Mouse (Mus musculus) liver, adult 2 months (tissue): Measurements from ENCODE around the gene Birc3. TPM values are rescaled to one million over a fixed set of nuclear protein-coding genes. Genes with fewer than 3 reads are reported as not detected.
A peak's percentile ranks its signal among the peaks of the same experiment; 100 is the strongest.

Experiments
- DNase-seq: peaks from one replicate; pipeline ENCODE4 v3.0.0-alpha.2; 2011; ENCODE audit warnings: low read depth, low spot score; ENCODE audit errors: extremely low read depth
- H3K27ac ChIP-seq: fragments of 200-500 bp; replicated peaks from 2 replicates; pipeline ENCODE4 v1.5.1; 2012; ENCODE audit warnings: low read depth, mild to moderate bottlenecking, control low read depth, inconsistent platforms, low read length; ENCODE audit not compliant: insufficient read depth
- H3K27me3 ChIP-seq: fragments of 200-500 bp; 2 replicates; pipeline ENCODE4 v1.6.1; 2012; ENCODE audit warnings: mild to moderate bottlenecking, moderate library complexity, low read length, inconsistent platforms; ENCODE audit not compliant: control insufficient read depth, insufficient read depth
- H3K36me3 ChIP-seq: fragments of 200-500 bp; 2 replicates; pipeline ENCODE4 v1.6.1; 2012; ENCODE audit warnings: low read length, inconsistent platforms; ENCODE audit not compliant: control insufficient read depth, insufficient read depth
- H3K4me1 ChIP-seq: fragments of 200-500 bp; 2 replicates; pipeline ENCODE4 v1.6.1; 2011; ENCODE audit warnings: low read length; ENCODE audit not compliant: control insufficient read depth, insufficient read depth
- H3K4me3 ChIP-seq: fragments of 200-500 bp; 2 replicates; pipeline ENCODE4 v1.5.1; 2011; ENCODE audit warnings: low read depth, mild to moderate bottlenecking, control low read depth, low read length, moderate library complexity; ENCODE audit not compliant: insufficient read depth
- H3K79me2 ChIP-seq: fragments of 200-500 bp; 2 replicates; pipeline ENCODE4 v1.6.1; 2012; ENCODE audit warnings: inconsistent platforms, mild to moderate bottlenecking, low read length, moderate library complexity; ENCODE audit not compliant: control insufficient read depth, insufficient read depth
- H3K9ac ChIP-seq: fragments of 200-500 bp; 2 replicates; pipeline ENCODE4 v1.6.1; 2012; ENCODE audit warnings: low read depth, mild to moderate bottlenecking, control low read depth, inconsistent platforms, low read length
- CTCF ChIP-seq: fragments of 200-500 bp; IDR thresholded peaks from 2 replicates; pipeline ENCODE4 v1.5.1; 2011; ENCODE audit warnings: low read depth, low read length, control low read depth
- POLR2A ChIP-seq: fragments of 200-500 bp; IDR thresholded peaks from 2 replicates; pipeline ENCODE4 v1.6.1; 2011; ENCODE audit warnings: low read length, control low read depth; ENCODE audit not compliant: insufficient read depth; ENCODE audit errors: extremely low read depth
- WGBS: fragments of 180-500 bp; shearing (Covaris S2); methylation state at CpG from one replicate; pipeline ENCODE4 v1.1.7; 2018; 5-methylcytosine and 5-hydroxymethylcytosine counted together
- polyA plus RNA-seq: library from polyadenylated mRNA; depleted of rRNA; stranded (reverse); fragments of >200 nt; gene quantifications from 2 replicates; pipeline ENCODE4 v1.2.3, GENCODE M21; 2012
- total RNA-seq: library from RNA; depleted of rRNA; stranded (reverse); fragments of >200 nt; gene quantifications from 2 replicates; pipeline ENCODE4 v1.2.3, GENCODE M21; 2014

Birc3 gene
- total and polyA plus RNA-seq, 2 experiments, result 6.3 to 23.7 TPM

DNA sequence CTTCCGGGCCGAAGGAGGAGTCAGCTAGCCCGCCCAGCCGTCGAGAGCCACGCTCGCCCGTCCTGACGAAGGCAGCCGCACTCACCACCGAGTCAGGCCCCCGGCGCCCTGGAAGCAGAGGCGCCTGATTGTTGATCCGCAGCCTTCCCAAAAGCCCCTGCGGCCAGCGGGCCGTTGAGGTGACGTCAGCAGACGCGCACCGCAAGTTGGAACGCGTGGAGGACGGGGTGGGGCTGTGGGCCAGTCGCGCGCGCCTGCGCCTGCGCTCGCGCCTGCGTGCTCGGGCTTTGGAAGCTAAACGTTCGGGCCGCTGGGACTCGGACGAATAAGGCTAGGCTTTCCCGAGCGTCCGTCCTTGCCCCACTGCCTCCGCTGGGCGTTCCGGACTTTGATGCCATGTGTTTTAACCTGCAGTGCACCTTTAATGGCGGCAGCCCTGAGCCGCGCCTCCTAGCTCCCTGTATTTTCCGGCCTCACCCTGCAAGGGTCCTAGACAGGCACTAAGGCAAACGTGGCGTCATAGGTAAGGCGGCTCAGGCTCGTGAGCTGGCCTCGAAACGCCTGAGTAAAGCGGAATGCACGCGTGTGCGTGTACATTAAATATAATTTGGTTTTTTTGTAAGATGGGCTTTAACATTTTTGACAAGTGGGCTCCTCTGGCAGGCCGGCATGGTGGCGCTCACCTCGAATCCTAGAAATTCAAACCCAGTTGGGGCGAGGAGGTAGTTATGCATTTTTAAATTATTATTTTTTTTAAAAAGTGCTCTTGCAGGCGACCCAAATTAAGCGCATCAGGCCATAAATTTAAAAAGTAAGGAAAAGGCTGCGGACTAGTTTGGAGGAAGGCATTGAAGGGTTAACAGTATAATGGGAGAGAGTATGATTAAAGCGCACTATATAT is 35.8 kb downstream of the Birc3 start, which contains the start of gene Birc2:
Gene Birc2, minus strand, starts transcription at position 160 of the 901 bp plus-strand sequence.
- Histone ChIP-seq H3K9ac (peak within 1 kb of the TSS; percentile 72), H3K79me2 (peaks cover 3% of the 10 kb centered on the region; the same call in 1 of the 2 replicates), H3K36me3 (peaks cover 10% of the 10 kb centered on the region), H3K27me3 (no peaks in the 10 kb centered on the region), H3K27ac (peak within 1 kb of the TSS; percentile 90), H3K4me3 (peak within 1 kb of the TSS; percentile 62), H3K4me1 (peaks cover 8% of the 10 kb centered on the region)
- under 1% methylated on average over 68 of the region's 68 CpGs for WGBS
- peak; percentile 76 for TF ChIP-seq POLR2A
- TF ChIP-seq CTCF, result no peak
- peak; percentile 93 for DNase-seq

DNA sequence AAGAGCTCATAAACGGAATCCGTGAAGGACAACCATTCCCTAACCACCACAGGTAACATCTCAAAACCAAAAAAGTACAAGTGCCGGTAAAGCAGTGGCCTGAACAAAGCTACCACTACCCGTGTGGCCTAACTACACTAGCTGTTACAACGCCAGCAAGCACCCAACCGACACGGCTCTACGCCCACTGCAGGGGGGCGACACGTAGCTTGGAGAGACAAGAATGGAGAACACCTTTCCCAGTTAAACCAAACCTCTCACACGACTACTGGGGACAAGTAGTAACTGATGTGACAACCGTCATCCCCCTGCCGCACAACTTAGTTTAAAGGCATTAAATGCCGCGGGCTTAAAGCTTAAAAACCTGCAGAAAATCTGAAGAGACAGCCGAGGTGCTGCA is 36.7 kb downstream of the Birc3 start:
- H3K4me3 ChIP-seq, result peak overlapping the region; percentile 62
- TF ChIP-seq CTCF (no peak), POLR2A (no peak)
- peak overlapping the region; percentile 62 for H3K9ac ChIP-seq
- H3K27me3 ChIP-seq, result no peaks in the 10 kb centered on the region
- H3K27ac ChIP-seq, result peak overlapping the region; percentile 90
- peaks cover 8% of the 10 kb centered on the region for H3K4me1 ChIP-seq
- H3K36me3 ChIP-seq, result peaks cover 10% of the 10 kb centered on the region
- DNase-seq, result peak; percentile 53
- WGBS, result 0% methylated on average over 16 of the region's 16 CpGs
- H3K79me2 ChIP-seq, result peaks cover 3% of the 10 kb centered on the region; the same call in 1 of the 2 replicates

- Histone ChIP-seq H3K27me3 (no peaks in the 10 kb centered on the region), H3K4me3 (no peak overlapping the region), H3K27ac (no peak overlapping the region), H3K9ac (no peak overlapping the region), H3K79me2 (peaks cover 3% of the 10 kb centered on the region; the same call in 1 of the 2 replicates), H3K4me1 (peaks cover 8% of the 10 kb centered on the region), H3K36me3 (peaks cover 10% of the 10 kb centered on the region)
- WGBS, result 94% methylated on average over 1 of the region's 1 CpGs
- TF ChIP-seq CTCF, result no peak
- no peak for DNase-seq
These were observed 37.7 kb downstream of the Birc3 start for GRCm38 (mm10) chr9:7835302-7835701.

- peaks cover 3% of the 10 kb centered on the region; the same call in 1 of the 2 replicates for H3K79me2 ChIP-seq
- no peak for TF ChIP-seq POLR2A
- no peak for TF ChIP-seq CTCF
- no peak for DNase-seq
- WGBS, result 83% methylated on average over 6 of the region's 6 CpGs
- H3K27ac ChIP-seq, result no peak overlapping the region
- H3K4me3 ChIP-seq, result no peak overlapping the region
- peaks cover 10% of the 10 kb centered on the region for H3K36me3 ChIP-seq
- peaks cover 13% of the 10 kb centered on the region for H3K4me1 ChIP-seq
- no peaks in the 10 kb centered on the region for H3K27me3 ChIP-seq
- no peak overlapping the region for H3K9ac ChIP-seq
These were observed 39.6 kb downstream of the Birc3 start for GRCm38 (mm10) chr9:7833421-7833820.

DNA sequence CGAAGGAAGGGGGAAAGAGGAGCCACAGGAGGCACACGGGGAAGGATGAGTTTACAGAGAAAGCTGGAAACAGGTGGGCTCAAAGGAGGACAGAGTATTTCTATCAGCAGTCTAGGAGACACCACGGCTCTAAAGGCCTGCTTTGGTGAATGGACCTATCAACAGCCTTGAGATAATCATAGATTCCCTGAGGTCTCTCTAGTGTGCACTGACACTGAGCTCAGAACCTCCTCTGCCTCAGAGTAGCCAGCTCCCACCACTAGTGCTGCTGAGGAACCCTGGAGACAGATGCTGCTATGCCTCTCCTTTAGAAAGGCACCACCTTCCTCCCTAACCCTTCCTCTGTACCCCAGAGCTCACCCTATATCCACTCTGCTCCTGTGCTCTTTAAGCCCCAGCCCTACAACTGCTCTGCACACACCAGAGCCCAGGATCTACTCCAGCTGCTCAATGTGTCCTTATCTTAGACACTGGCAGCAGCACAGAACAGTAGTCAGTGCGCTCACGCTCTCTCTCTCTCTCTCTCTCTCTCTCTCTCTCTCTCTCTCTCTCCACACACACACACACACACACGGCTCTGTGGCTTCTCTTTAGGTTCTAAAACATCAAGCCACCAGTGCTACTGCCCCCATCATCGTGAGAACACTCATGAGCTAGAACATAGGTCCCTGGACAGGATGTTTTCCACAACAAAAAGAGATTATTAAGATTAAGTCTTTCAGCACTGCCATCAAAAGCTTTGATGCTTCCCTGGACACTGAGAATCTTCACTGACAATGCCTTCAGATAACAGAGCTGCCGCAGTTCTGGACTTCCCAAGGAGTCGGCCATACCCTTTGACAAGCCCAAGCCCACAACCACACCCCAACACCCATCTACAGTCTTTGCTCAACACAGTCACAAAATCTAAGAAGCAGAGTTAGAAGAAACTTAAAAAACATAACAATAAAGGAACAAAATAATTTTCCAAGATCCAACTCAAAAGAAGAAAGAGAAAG is 43.2 kb downstream of the Birc3 start:
- Histone ChIP-seq H3K79me2 (peaks cover 11% of the 10 kb centered on the region; the same call in 1 of the 2 replicates), H3K4me1 (peaks cover 15% of the 10 kb centered on the region), H3K36me3 (peaks cover 20% of the 10 kb centered on the region), H3K27me3 (no peaks in the 10 kb centered on the region), H3K4me3 (no peak overlapping the region), H3K9ac (peak overlapping the region; percentile 1; the same call in 1 of the 2 replicates), H3K27ac (peak overlapping the region; percentile 20)
- no peak for DNase-seq
- no peak for TF ChIP-seq CTCF
- TF ChIP-seq POLR2A, result no peak
- 63% methylated on average over 9 of the region's 9 CpGs for WGBS
